Mouse (Mus musculus): ENCODE results near the gene Nxf1. TPM values are rescaled to one million over a fixed set of nuclear protein-coding genes. Genes with fewer than 3 reads are reported as not detected.

Gene Nxf1
- 100 to 1,000 TPM; 220 to 231 TPM for total RNA-seq (2023)

DNA sequence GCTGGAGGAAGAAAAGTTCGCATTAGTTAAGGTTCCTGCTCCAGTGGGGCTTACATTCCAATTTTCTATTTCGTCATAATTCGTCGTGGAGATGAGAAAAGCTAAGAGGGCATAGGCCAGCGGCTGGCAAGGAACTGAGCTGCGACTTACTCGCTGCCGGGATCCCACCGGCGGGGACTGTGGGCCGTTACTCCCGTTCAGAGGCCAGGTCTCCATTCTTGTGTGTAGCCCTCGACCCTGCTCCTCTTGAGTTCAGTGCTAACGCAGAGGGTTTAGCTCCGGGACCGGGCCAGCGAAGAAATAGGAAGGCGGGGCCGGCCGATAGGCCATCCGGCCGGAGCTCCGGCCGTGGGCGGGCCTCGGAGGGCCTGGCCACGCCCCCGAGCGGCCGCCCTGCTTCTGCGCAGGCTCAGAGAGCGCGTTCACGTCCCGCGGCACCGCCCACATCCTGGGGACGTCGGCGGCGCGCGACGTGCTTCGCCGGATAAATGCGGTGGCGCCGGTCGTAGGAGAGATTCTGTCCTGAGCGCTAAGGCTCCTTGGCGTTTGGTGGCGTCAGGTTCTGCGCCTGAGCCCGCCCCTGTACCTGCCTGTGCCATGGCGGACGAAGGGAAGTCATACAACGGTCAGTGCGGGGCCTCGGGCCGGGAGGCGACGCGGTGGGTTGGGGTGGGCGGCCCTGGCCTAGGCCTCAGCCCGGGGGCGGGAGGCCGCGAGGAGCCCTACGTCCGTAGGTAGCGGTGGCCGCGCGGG is at the start of gene Nxf1:
Nxf1 (plus strand) TSS at position 439 of the 753 bp plus-strand sequence.

GRCm38 (mm10) chr19:8722907-8723573 is 33.8 kb upstream of the Nxf1 start, which contains the start of gene Slc3a2:
Gene Slc3a2 (minus strand): TSS chr19:8723369.

DNA sequence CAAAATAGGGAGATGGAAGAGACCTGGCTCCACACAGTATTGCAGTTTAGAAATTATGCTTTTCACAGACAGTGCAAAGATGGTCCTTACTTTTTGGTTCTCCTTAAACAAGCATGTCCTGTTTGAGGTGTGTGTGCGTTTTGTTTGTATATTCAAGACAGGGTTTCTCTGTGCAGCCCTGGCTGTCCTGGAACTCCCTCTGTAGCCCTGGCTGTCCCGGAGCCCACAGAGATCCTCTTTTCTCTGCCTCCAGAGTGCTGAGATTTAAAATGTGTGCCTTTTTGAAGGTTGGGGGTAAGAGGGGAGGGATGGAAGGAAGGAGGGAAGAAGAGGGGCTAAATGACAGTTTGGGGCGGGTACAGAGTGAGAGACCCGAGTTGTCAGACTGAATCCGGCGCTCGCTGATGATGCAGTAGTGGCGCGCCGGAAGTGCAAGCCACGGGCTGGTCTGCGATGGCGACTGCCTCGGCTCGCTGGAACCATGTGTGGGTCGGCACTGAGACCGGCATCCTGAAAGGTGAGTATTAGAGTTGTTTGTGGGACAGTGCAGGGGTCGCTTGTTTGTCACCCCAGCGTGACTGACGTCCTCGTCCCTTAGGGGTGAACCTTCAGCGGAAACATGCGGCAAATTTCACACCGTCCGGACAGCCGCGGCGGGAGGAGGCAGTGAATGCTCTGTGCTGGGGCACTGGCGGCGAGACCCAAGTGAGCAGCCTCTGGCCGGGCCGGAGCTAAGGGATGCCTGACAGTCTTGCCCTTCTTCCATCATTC is 21.3 kb upstream of the Nxf1 start, which contains the start of gene Wdr74:
Wdr74 (plus strand) TSS at position 439 of the 771 bp plus-strand sequence.

GRCm38 (mm10) chr19:8740603-8741002 is 16.3 kb upstream of the Nxf1 start, which contains the start of gene 1700092M07Rik:
Gene 1700092M07Rik (plus strand): TSS chr19:8740718.

DNA sequence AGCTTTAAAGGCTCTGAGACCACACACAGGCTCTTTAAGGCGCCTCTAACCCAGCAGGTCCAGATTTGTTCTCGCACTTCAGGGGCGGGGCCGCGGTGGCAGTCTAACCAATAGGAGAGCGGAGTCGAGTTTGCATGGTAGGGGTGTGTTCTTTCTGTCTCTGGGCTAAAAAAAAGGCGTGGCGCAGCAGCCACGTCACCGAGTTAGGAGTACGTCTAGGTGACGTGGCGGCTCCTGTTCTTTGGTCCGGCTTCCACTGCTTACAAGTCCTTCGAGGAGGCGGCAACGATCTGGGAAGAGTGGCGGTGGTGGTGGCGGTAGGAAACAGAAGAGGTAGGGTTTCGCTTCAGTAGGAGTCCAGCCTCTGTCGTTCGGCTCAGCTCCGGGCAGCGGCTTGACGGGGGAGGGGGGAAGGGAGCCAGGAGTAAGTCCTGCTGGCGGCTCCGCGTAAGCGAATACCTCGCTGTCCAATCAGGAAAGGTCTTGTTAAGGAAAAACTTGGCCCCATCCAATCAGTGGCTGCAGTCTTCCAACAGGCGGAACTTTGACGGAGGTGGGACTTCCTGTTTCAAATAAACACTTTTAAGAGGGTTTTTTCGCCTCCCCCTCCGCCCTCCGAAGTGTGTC is 15.5 kb upstream of the Nxf1 start, which contains the start of gene Stx5a:
Stx5a (plus strand) TSS at position 171 of the 627 bp plus-strand sequence.

GRCm38 (mm10) chr19:8770567-8771270 is 13.8 kb downstream of the Nxf1 start, which contains the start of gene Tmem223:
Gene Tmem223 (plus strand): TSS chr19:8770996.

DNA sequence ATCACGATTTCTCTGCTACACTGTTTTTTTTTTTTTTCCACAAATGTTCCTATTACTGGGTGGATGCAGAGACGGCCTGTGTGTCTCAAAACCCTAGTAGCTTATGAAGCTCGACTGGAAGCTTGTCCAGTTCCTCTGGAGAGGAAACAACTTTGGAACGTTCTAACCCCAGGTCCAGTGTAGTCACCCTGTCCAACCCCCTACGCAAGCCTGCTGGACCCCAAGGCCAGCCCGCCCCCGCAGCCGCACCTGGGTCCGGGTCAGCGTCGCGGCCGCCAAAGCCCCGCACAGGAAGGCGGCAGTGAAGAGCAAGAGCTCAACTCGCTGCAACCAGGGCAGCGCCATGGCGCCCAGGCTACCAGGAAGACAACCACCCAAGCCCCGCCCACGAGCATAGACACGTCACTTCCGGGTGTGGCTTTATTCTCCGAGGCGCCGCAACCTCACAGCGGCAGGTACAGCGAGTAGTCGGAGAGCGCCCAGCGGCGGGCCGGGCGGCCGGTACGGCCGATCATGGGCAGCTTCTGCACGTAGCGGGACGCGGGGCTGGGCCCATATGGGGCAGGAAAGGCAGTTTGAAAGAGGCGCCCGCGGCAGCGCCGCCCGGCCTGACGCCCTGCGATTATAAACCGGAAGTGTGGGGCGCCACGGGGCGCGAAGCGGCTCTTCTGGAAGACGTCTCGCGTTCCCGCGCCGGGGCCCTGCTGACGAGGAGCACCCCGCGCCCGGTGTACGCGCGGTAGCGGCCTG is 17.4 kb downstream of the Nxf1 start, which contains the start of gene Tmem179b:
Tmem179b (minus strand) TSS at position 382 of the 750 bp plus-strand sequence.

GRCm38 (mm10) chr19:8786008-8786781 is 29.3 kb downstream of the Nxf1 start, which contains the start of gene Taf6l:
Gene Taf6l (minus strand): TSS chr19:8786417.

GRCm38 (mm10) chr19:8798264-8798946 is 41.5 kb downstream of the Nxf1 start, which contains the start of gene Polr2g:
Gene Polr2g (minus strand): TSS chr19:8798577.

DNA sequence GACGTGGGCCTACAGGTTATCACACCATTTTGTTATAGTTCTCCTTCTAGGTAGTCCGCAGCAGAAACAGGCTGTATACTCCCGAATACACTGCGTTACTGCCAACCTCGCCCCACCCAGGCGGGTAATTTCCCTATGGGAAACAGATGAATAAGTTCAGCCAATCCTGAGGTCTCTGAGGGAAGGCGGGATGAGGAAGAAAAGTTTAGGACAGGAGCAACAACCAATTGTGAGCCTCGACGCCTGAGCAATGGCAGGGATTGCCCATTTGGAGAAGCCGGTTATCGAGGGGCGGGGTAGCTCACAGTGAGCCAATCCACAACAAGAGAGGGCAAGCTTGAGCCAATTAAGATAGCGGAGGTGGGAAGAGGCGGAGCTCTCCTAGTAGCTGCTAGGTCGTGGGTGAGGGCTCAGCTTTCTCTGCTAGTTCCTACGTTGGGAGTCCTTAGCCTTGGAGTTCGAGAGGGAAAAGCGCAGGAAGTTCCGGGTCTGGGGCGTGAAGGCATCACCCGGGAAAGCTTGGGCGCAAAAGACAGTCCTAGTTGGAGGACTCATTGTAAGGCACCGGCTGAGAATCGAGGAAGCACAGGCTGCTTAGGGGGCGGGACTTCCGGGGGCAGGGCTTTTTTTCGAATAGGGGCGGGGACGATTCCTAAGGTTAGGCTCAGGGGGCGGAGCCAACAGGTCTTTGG is 45.4 kb downstream of the Nxf1 start, which contains the start of gene Zbtb3:
Zbtb3 (plus strand) TSS at position 426 of the 692 bp plus-strand sequence.

DNA sequence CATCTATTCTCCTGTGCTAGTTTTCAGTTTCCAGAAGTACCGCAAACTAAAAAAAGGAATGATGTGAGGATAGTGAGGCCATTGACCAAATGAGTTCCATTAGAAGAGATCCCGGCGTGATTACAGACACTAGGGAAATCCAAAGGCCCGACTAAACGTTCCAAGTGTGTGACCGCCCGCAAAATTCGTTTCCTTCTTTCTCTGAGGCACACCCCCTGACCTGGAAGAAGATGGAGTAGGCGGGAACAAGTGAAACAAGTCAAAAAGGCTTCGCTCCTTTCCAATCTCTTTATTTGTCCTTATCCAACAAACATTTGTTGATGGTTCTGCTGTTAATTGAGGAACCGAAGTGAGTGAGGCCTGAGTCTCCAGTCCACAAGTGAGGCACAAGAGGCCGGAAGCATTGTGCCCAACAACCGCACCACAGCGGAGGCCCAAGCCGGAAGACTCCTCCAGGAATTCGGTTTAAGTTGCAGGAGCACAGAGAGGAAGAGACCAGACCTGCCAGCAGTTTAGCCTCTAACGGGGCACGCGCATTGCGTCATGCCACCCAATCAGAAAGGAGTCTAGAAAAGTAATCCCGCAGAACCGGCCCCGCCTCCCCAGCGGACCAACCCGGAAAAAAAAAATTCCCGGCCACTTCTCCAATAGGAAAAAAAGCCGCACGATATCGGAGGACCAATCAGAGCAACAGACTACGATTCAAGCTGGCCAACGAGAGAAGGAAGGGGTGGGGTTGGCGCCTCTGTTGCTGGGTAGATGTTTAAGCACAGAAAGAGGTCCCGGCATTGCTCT is 62.1 kb downstream of the Nxf1 start, which contains the start of gene Ttc9c:
Ttc9c (minus strand) TSS at position 533 of the 795 bp plus-strand sequence.

GRCm38 (mm10) chr19:8819596-8820423 is 62.9 kb downstream of the Nxf1 start, which contains the start of gene Hnrnpul2:
Gene Hnrnpul2 (plus strand): TSS chr19:8820010.

Data from monocyte, adult 59 days (primary cell).